Mouse (Mus musculus) spleen, postnatal 14 days (tissue): ENCODE results near the gene Tesk2.
"Not testable (repeated sequence)": the region's sequence is repeated elsewhere in the genome, so short reads cannot be mapped to it uniquely, and the experiment has no call there.

Source experiments
- DNase-seq, 2 experiments: peaks; one replicate each; pipeline ENCODE4 v3.0.0; 2021 to 2022; ENCODE audit warnings: low spot score in 2 of 2

The Tesk2 gene

DNA sequence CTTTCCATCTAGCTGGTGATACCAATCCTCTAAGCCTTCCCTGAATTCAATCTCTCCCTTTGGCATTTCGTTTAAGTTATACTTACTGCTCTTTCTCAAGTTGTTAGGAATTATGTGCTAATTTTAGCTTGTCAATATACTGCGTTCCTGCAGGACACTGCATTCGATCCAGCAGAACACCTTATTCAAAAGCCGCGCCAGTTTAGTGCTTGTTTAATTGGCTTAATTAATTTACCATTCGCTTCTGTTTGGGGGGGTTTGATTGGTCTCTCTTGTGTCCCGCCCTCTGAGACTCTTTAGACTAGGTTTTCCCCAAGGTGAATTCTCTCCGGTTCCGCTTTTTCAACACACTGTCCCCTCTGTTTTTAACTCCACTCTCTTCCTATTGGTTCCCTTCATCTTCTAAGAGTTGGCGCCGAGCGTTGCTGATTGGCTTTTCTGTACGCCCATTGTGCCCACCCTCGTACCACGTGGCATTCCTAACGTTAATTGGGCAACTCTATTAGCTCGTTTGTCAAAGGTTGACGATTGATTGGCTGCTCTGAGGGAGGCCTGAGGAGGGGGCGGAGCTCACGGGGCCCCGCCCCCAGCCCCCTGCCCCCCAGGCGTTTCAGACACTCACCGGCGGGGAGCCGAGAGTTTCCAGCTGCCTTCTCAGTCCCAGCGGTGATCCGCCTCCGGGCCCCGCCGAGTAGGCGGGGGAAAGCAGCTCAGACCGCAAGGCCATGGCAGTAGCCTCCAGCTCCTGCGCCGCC is at the start of gene Tesk2:
Gene Tesk2 (plus strand): TSS at position 606 of the 755 bp plus-strand sequence.
- peak; percentile 71 to 81 for DNase-seq

DNA sequence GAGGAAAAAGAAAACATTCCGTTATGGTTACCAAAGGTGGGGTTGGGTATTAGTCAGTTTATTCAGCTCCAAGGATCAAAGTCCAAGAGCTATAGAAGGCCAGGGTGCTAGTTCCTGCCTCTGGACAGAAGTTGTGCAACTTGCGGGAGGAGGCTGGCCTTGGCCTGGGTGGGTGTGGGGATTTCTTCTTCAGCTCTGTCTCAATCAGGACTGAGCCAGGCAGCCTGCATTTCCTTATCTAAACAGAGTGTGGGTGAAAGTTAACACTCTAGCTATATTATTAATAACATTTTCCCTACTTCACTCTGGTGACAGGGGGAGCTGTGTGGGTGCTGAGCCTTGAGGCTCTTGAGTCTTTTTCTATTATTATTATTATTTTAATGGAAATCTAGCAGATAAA is 48.0 kb upstream of the Tesk2 start:
- peak in 1 of 2 experiments; percentile 7 for DNase-seq

- not testable (repeated sequence) for DNase-seq
Measured at GRCm38 (mm10) chr4:116674761-116675160, 46.0 kb upstream of the Tesk2 start.

- DNase-seq: no peak
Measured at GRCm38 (mm10) chr4:116676027-116676426, 44.7 kb upstream of the Tesk2 start.

DNA sequence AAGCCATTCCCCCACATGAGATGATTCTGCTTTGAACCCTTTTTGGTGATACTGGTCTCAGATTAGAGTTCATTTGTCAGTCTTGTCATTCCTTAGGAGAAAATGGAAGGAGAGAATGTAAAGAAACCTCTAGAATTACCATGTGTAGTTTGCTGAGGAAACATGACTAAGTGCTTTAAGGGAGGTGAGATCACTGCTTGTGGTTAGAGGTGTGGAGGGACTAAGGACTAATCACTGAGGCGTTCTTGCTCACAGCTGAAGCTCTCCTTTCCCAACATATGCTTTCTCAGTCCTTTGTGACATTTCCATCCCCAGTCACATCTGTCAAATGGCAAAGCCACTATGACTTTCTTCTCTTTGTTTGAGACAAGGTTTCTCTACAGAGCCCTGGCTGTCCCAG is 42.9 kb upstream of the Tesk2 start:
- DNase-seq: no peak

DNA sequence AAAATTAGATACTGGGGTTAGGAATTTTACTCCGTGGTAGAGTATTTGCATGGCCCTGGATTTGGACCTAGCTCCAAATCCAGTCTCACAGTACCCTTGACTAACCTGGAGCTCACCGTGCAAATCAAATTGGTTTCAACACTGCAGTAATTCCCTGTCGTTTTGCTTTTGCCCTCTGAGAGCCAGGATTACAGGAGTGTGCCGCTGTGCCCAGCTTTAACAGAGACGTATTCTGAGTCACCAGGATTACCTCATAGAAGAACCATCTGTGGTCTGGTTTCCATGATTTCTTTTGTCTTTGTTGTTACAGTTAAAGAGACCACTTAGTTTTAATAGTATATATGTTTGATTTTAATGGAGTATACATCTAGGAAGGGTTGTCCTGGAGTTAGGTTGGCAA is 41.6 kb upstream of the Tesk2 start:
- DNase-seq: no peak

GRCm38 (mm10) chr4:116680521-116680920 is 40.2 kb upstream of the Tesk2 start:
- not testable (repeated sequence) for DNase-seq

DNA sequence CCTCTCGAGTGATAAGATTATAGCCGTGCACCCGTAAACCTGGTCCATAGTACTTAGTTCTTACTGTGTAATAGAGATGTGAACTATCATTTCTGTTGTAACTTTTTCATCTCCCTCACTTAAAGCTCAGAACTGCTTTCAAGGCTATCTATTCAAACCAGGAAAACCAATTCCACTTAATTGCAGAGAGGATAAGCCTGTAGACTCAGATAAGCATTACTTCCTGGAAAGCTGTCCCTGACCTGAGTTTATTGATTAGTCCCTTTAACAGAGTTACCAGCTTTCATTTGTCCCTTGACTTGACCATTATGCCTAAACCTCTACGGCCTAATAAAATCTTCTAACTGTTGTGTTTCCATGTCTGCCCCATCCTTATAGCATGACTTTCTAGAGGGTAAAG is 36.8 kb upstream of the Tesk2 start:
- DNase-seq: no peak

- DNase-seq: no peak
Measured at GRCm38 (mm10) chr4:116684665-116685064, 36.1 kb upstream of the Tesk2 start.

GRCm38 (mm10) chr4:116685402-116686061 is 35.2 kb upstream of the Tesk2 start, which contains the start of gene Prdx1:
TSS of gene Prdx1 (plus strand) at chr4:116685544.
- DNase-seq: peak; percentile 87 to 93

- no peak for DNase-seq
Measured at GRCm38 (mm10) chr4:116687041-116687440, 33.7 kb upstream of the Tesk2 start.

- DNase-seq: no peak
Measured at GRCm38 (mm10) chr4:116689309-116689876, 31.4 kb upstream of the Tesk2 start.

DNA sequence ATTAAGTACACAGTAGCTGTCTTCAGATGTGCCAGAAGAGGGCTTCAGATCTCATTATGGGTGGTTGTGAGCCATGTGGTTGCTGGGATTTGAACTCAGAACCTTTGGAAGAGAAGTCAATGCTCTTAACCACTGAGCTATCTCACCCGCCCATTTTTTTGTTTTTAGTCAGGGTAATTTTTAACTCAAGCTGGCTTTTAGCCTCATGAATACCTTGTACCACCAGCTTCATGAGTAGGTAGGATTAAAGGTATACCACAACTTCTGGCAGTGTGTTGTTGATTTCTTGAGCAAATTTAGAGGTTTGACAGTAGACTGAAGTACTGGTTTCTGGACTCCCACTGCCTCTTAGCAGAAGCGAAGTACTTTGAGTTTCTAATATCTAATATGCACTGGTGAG is 28.6 kb upstream of the Tesk2 start:
- DNase-seq: no peak

DNA sequence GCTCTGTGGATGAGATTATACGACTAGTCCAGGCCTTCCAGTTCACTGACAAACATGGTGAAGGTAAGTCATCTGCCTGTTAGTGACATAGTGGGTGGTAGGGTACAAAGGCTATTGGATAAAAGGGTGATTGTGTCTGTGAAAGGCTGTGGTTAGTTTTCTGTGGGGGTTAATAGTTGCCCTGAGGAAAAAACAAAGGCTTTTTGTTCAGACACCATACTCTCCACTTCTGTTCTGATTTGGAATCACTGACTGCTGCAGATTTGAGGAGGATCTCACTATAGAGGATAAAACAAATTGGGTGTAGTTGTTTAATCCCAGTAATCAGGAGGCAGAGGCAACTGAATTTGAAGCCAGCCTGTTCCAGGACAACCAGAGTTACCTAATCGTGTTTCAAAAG is 27.0 kb upstream of the Tesk2 start:
- no peak for DNase-seq

DNA sequence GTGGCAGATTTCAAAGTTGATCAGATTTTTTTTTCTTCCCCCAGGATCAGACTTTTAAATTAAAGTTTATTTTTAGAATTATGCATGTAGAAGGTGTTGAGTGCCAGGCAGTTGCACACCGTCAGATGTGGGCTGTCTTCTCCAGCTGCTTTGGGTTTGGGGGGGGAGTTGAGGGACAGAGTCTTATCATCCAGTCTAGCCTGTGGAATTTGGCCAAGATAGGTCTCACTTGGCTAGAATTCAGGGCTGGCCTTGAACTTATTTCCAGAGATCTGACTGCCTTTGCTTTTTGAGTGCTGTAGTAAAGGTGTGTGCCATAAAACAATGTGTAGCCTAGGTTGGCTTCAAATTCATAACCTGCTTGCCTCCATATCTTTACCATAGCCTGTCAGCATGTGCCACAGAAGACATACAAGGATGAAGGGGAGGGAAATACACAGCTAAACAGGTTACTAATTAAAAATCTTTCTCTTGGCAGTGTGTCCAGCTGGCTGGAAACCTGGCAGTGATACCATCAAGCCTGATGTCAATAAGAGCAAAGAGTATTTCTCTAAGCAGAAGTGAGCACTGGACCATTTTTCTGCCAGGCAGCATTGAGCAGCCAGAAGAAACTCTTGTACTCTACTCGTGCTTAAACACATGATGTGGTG is 21.9 kb upstream of the Tesk2 start:
- no peak for DNase-seq

- no peak for DNase-seq
Measured at GRCm38 (mm10) chr4:116700964-116701363, 19.8 kb upstream of the Tesk2 start.

GRCm38 (mm10) chr4:116703804-116704203 is 16.9 kb upstream of the Tesk2 start:
- DNase-seq: peak; percentile 61 to 81

DNA sequence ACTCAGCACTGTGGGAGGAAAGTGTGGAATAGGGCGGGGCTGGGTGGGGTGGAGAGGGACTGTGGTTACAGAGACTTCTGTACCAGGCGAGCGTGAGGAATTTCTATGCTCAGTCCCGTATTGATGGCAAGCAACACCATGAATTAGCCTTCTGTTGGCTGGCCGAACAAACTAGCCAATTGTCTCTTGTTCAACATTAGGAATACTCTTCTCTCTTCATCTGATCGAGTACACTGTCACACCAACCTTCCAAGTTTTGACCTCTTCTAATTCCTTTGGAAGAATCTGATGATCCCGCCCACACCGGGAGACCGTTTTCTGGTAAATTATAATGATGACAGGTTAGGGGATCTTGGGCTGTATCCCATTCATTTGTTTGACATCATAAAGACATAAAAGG is 13.1 kb upstream of the Tesk2 start:
- DNase-seq: no peak

DNA sequence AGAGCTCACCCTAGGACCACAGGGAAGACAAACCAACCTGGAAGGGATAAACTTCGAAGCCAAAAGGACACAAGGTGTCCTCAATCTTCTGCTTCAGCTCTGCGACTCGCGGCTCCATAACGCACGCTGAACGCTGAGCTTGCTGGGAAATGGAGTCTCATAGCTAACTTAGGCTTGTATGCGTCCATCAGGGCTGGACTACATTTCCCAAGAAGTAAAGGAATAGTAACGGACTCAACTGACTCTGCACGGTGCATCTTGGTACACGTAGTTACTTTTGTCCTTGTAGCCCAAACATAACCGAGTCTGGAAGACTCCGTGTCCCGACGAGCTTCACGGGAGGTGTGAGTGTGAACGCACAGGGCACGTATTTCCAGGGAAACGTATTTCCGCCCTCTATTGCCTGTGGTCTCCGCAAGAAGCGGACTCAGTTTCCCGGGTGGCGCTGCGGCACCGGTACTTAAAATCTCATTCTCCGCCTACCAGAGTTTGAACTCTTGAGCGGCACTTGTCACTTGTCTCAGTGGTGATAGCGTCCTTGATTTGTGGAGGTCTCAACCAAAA is 12.5 kb upstream of the Tesk2 start, which contains the start of the genes Mmachc and Ccdc163:
Gene Mmachc (minus strand): TSS at position 206 of the 564 bp plus-strand sequence.
Gene Ccdc163 (plus strand): TSS at position 309 of the 564 bp plus-strand sequence.
- peak; percentile 57 to 73 for DNase-seq

- DNase-seq: no peak
Measured at GRCm38 (mm10) chr4:116708791-116709390, 11.9 kb upstream of the Tesk2 start.

DNA sequence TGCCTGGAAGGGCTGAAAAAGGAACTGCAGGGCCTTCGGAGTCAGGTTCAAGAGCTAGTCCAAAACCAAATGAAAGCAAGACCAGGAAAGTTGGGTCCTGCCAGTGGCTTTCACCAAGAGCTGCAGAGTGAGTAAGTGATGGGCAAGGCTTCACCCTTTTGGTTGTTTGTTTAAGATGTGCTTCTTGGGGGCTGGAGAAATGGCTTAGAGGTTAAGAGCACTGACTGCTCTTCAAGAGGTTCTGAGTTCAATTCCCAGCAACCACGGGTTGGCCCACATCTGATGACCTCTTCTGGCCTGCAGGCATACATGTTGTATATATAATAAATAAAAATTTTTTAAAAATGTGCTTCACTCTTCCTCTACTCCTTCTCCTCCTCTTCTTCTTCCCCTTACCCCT is 10.6 kb upstream of the Tesk2 start:
- no peak for DNase-seq
